Mouse (Mus musculus) inflammation-experienced regulatory T-cells, adult 6 months (primary cell): ENCODE measurements at regions not wholly inside any gene's neighbourhood (a gene's known extent, or its start where the extent isn't known, plus 50 kb on each side); places are given as distances from the start of the nearest gene placed in this dataset.

ENCODE experiments used
- ATAC-seq: one replicate; pipeline ENCODE4 v1.8.0; 2017

- no peak for ATAC-seq
Measured at GRCm38 (mm10) chr2:9185780-9186483, 695.1 kb upstream of the 4930412O13Rik start.

GRCm38 (mm10) chr2:9193195-9193594 lies 687.9 kb upstream of the 4930412O13Rik start:
- peak; percentile 88 for ATAC-seq

GRCm38 (mm10) chr2:9197025-9197424 lies 684.0 kb upstream of the 4930412O13Rik start:
- ATAC-seq: no peak

GRCm38 (mm10) chr2:9207963-9208362 lies 673.1 kb upstream of the 4930412O13Rik start:
- no peak for ATAC-seq
